Mouse (Mus musculus) spleen, postnatal 4 days (tissue): ENCODE results near the gene Tmod2.

Source experiments
- DNase-seq, 2 experiments: peaks; one replicate each; pipeline ENCODE4 v3.0.0; 2022; ENCODE audit warnings: low spot score in 2 of 2

Gene Tmod2

DNA sequence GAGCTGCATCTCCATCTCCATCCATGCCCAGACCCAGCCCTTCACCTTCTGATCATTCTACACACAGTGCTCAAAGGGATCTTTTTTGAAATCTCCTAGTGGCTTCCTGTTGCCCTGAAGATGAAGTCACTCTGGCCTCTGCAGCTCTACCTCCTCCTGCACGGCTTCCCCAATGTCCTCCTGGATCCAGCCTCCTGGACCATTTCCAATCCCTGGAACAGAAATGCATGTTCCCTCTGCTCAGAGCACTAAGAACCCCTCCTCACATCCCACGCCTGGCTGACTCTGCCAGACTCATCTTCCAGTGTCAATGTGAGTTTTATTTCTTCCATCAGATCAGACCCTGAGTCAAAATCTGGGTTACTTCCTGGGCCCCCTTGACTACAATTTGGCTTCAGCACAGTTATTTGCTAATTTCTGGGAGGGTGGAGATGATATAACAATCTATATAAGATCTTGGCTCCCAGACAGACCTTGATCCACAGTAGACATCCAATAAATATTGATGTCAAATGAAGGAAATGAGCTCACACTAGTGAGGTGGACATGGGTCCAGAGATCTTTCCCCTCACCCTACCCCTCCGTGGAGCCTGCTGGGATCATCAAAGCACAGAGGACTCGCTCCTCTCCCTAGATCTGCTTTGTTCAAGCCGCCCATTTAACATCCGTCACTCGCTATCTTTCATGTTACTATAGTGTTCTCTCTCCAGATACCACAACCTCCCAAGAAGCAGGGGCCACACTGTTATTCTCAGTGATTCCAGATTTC lies 10.8 kb downstream of the Tmod2 start:
- DNase-seq, result no peak

DNA sequence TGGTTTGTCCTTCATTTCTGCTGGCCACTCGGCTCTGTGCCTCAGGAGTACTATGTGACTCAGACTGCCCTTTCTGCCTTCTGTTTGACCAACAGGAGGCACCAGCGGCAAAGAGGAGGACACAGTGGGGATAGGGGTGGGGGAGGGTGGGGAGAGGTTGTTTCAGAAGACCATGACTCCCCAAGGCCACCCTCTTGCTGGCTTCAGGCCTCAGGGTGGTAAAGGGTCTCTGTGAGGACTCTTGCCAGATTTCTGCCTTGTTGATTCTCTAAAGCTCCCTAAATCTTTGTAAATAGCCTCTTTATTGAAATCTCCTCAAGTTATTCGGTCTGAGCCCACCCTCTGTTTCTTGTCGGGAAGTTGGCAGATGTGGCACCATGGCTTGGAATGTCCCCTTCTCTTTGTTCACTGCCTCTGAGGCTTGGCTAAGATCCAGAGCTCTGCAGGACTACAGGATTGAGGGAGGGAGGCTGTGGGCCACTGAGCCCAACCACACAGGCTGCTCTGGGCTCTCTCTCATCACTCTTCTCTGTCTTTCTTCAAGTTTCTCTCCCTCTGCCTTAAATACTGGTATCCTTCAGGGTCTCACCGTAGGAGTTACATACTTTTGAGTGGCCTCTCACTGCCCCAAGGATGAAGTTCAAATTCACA lies 11.8 kb downstream of the Tmod2 start:
- DNase-seq, result no peak

DNA sequence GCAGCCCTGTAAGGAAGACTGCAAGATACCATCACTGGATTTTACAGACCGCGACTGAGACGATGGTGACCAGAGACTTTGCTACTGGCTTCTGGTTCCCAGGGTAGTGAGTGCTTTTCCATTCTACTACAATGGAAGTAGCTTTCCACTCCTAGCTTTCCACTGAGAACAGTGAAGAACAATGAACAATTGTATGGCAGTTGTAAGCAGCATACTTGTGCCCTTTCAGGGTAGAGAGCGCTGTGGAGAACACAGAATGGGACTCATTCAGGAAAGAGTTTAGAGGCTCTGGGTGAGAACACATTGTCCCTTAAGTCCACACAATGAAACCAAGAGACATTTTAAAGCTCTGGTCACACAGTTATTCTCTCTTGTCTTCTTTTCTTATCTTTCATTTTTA lies 13.5 kb downstream of the Tmod2 start:
- no peak for DNase-seq

DNA sequence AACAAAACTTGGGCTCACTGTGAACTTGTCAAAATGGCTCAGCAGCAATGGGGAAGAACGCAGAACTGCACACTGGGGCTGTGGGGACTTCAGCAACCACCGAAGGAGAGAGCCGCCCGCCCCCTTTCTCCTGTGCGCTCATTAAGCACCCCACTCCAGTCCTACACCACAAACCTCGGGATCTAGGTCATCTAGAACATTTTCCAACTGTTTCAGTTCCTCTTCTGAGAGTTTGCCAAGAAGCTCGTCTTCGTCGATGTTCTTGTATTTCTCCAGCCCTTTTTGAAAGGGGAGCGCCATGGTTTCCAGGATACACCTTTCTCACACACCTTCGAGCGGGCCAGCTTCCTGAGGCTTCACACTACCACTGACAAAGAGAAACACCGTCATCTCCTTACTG lies 14.1 kb downstream of the Tmod2 start:
- no peak for DNase-seq

DNA sequence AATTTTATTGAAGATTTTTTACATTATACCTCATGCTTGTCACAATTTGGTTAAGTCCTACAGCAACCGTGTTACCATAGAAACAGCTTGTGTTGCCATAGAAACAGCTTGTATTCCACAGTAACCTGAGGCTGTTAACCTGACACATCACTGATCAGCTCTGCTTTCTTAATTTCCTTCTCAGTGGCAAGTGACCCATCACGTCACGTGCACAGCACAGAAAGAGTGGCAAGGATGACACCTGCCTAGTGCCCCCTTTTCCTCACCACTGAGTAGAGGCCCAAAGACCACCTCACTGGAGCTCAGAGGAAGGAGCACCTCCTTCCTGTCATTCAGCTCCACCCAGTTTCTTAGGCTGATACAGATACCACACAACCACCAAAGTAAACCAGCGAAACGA lies 17.6 kb downstream of the Tmod2 start:
- no peak for DNase-seq

DNA sequence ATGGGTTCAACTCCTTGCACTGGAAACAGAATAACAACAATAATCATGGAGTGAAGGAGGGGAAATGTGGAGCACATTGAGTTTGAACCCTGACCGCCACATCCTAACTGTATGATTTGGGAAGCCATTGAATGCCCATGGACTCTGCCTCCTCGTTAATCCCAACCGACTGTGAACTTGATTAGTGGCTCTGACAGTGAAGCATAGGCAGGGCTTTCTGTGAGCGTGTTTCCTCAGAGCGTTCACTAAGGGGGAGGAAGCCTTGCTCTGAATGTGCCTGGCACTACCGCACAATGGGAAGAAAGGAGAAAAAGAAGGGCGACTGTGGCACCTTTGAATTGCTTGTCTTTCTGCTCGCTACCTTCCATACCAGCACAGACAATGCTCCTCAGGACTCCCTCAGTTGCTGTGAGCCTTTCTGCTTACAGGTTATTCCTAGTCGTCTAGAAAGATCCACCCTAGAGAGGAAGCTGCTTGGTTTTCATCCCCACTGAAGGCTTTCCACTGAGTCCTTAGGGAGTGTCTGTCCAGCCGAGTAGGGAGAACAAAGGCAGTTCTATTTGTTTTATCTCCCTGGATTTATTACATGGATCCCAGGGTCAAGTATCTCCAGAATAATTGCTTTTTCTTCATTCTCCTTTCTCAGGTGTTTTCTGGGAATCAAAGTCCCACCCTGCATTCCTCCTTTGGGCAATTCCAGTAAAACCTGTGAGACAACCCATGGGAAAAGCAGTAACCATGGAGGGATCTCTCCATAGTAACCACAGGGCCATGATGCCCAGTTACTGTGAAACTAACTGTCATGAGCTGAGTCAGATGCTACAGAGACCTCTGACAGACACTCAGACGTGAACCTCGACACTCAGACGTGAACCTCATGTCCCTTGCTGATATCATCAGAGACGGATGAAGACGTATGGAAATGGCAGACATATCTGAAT lies 21.0 kb downstream of the Tmod2 start:
- DNase-seq, result no peak

DNA sequence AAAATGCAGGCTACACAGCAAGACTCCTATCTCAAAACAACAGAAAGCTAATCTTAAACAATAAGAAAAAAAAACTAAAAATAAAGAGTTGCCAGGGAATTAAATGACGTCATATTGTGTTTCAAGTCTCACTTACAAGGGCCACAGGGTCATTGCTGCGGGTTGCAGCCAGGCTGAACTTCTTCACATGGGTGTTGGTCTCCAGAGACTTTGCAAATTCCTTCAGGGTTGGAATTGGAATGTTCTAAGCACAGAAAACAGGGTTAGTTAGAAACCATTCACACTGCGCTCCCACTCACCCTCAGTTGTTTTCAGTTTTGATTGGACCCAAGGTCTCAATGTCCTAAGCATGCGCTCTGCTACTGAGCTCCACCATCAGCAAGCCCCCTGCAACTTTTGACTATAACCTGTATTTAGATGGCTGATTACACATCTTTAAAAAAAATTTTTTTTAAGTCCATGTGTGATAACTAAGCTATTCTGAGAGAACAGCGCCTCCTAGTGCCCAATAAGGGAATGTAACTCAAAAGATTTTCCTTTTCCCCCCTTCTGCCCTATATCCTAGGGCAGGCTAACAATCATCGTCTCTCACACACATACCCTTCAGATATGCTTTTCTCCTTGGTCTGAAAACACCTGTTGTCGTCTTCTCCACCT lies 29.3 kb downstream of the Tmod2 start:
- no peak for DNase-seq

DNA sequence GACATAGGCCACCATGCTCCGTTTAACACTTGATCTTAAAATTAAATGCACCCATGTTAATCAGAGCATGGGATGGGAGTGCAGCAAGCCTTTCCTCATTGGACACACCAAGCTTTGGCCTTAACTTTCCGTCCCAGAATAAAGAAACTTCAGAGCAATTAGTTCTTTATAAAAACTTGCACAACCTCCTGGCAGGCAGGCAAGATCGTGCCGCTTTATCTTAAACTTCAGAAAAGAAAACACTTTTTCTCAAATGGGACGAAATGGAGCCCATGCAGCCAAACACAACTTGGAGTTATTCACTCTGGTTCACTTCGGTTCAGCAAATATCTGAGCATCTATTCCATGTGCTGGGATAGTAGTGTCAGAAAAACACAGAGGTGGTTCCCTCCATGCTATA lies 31.8 kb downstream of the Tmod2 start:
- DNase-seq, result no peak

DNA sequence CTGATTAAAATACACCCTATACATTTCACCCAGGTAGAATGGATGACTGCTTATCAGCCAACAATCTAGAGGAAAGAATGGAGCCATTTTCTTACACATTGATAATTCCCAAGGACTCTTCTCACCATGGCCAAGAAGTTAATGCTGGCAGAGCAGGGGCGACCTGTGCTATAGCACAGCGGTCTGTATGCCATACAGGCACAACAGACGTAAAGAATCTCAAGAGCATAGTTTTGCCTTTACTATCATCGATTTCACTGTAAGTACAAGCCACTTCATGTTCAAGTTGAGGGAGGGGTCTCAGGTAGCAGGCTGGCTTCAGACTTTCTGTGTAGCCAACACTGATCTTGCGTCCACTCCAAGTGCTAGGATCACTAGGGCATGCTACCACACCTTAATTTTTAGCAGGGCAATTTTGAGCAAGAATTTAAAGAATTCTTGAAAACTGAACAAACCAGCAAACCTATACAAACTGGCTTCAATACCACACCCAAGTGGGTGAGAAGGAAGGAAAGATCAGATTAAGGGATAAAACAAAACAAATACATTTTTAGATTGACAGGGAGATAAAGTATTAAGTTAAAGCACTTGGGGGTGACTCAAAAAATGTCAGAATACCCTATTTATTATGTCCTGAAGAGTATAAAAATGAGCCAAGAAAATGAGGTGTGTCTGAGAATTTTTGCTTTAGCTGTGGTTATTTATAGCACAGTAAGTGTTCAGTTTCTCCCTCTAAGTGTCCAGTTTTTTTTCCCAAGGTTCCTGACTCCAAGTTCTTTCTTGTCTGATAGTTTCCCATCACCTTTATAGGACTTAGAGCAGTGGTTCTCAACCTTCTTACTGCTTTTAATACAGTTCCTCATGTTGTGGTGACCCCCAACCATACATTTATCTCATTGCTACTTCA lies 39.8 kb downstream of the Tmod2 start:
- DNase-seq, result no peak

DNA sequence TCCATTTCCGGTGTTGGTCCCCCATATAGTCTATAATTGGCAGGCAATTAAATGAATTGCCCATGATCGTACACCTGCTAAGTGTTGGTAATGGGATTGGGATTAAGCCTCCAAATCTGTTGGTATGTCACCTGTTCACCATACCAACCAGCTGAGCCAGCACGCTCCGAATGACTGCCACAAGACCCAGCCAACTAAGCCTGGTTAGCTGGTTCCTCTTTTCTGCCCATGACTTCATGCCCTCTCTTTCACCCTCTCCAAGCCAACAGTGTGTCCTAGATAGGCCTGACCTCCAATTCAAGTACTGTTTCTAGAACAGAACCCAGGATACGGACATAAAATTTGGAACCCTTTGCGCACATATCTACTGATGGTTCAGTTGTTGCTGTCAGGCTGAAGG lies 42.7 kb downstream of the Tmod2 start:
- no peak for DNase-seq

DNA sequence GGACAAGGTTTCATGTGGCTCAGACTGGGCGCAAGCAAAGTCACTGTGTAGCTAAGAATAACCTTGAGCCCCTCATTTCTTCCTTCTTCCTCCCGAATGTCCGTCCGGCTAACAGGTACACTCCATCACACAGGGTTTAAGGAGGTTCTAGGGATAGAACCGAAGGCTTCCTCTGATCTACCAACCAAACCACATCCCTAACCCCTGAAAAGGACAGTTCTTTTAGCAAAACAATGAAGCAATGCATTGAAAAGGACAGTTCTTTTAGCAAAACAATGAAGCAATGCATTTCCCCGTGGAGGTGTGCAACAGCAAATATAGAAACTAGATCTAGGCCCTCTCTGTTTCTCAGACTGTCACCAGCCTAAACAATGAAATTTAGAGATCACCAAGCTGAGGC lies 46.2 kb downstream of the Tmod2 start:
- no peak for DNase-seq

DNA sequence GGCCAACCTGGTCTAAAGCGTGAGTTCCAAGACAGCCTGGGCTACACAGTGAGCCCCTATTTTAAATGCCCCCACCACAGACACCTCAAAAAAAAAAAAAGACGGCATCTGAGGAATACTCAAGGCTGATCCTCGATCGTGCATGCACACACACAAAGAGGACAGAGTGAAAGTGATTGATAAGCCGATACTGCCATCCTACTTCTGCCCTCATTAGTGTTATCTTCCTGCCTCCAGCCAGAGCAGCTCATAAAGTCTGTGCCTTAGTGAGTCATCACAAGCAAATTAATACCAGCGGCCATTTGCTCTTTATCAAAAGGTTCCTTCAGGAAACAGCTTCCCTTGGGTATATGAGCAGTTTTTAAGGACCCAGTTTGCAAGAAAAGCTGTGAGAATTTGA lies 47.5 kb downstream of the Tmod2 start:
- DNase-seq, result no peak

DNA sequence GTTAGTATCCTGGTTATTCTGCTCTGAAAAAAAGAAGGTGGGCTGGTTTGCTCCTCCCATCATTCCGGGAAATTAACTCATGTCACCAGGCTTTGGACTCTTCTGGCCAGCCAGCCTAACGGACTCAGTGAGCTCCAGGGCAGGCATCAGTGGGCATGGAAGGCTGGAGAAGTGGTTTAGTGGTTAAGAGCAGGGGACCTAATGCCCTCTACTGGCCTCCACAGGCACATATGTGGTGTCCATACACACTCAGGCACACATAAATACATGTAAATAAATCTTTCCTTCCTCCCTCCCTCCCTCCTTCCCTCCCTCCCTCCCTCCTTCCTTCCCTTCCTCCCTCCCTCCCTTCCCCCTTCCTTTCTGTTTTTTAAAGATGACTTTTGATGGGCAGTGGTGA lies 47.9 kb downstream of the Tmod2 start:
- DNase-seq, result no peak

DNA sequence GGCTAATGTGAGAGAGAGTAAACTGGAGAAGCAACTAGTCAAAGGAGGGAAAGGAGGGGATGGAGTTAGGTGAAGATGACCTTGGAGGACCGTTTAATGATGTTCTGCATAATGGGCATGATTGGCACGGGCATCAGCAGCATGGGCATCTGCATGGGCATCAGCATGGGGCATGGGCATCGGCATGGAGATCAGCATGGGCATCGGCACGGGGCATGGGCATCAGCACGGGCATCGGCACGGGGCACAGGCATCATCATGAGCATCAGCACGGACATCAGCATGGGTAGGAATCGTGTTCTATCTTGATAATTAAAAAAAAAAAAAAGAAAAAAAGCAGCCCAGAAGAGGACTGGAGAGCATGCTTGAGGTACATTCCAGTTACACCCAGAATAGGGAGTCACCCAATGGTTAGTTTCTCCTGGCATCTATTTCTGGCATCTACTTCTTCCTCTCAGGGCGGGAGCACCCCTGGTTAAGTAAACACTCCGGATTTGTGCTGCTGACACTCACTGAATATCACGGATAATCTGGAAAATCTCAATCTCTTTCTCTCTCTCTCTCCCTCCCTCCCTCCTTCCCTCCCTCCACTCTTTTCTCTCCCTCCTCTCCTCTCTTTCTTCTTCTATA lies 50.0 kb downstream of the Tmod2 start:
- DNase-seq, result no peak

DNA sequence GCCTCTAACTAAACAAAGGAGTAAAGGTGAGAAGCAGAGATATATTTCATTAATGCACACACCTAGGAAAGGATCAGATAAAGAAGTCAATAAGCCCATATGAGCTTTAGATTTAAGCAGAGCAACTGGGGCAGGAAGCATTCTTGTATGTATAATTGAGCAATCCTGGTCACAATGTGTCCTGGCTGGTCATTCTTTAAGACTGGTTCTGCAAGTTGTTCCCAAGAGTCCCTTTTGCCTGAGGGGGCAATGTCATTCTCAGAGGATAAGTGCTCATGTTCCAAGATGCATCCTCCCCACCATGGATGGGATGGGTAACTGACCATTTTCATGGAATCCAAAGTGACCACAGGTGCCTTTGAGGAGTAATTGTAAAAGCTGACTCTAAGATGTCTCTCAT lies 50.8 kb downstream of the Tmod2 start:
- DNase-seq, result no peak

DNA sequence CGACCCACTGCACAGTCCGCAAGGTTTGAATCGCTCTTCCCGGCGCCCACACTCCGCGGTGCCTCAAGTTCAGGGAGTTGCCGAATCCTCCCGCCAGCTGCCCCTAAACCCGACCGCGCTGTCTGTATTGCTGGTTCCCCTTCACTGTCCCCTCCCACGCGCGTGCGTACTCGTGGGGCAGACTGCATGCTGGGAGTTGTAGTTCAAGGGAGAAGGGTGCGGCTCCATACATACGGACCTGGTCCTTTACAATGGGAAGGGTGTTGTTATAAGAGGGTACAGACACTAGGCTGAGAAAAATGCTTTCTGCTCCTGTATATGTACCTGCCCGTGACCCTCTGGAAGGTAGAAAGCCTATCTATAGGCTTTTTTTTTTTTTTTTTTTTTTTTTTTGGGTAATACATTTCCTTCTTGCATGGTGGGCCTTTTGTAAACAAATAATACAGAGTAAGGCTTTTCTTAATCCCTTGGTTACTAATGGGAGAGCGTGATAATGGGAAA lies 51.6 kb downstream of the Tmod2 start, which contains the start of gene Tmod3:
Gene Tmod3 (minus strand): TSS at position 146 of the 501 bp plus-strand sequence.
- peak; percentile 94 to 98 for DNase-seq

DNA sequence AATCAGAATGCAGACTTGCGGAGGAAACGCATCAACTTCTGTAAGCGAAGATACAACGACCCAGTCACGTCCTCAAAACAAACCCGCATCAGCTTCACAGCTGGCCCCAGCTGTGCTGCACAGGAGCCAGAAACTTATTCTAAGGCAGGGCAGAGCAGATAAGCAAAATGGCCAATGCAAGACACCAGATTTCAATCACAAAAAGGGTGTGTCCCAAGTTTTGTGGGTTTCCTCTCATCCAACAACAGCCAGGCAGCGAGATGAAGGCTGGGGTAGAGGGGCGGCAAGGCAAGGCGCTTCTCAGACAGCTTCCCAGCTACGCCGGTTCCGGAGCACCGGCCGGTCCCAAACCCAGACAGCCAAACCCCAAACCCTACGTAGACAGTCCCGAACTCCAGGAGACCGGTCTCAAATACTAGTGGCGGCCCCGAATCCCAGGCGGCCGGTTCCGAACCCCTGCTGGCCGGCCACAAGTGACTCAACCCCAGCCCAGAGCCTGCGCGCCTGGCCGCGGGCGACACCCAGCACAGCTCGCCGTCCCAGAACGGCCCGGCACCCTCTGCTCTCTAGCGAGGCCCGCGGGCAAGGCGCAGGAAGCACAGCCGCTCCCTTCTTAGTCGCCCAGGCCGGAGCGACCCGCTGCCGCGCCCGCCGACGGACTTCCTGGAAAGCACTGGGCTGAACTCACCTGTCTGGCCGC lies 52.2 kb downstream of the Tmod2 start:
- peak in 1 of 2 experiments; percentile 40 for DNase-seq

DNA sequence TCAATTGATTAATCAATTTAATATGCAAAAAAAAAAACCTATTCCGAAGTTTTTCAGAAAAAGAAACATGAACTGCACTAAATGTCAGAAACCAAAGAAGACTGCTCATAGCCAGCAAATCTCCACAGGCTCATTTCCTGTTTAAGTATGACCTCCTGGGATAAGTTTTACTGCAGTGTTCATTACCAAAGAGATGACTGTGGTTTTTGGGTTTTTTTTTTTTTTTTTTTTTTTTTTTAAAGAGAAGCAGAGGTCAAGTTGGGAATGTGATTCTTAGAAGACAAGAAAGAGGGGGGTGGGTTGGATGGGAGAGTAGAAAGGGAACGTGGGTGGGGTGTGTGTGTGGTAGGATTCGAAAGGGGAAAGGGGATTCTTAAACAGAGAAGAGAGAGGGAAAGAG lies 52.8 kb downstream of the Tmod2 start:
- DNase-seq, result no peak

DNA sequence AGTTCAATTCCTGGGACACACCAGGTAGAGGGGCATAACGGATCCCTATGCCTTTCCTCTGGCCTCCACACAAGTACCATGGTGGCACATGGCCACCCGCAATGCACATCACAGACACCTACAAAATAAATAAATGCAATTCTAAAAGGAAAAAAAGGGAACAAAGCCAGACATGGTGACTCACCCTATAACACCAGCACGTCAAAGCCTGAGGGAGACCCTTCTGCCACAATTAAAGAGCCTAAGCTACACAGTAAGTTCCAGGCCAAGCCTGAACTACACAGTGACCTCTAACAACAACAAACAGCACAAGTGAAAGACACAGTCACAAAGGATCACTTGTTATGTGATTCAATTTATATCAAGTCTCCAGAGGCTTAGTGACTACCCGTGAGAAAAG lies 57.4 kb downstream of the Tmod2 start:
- no peak for DNase-seq

DNA sequence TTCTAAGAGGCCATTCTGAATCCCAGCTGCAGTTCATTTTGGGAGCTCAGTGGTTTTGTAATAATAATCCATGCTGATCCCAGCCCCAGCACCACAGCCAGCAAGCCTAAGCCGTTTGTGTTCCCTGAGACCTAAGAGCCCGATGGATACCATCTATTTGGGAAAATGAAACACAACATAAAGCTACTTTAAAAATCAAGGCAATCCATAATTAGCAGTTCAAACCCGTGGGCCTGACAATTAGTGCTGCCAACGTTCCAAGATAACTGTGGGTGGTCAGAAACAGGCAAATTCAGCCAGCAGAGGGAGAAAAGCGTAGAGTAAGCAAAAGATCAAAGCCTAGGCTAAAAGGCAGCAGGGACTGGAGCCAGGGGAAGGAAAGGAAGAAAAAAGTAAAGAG lies 59.8 kb downstream of the Tmod2 start:
- DNase-seq, result no peak
